Mouse (Mus musculus) frontal cortex, adult 2 months (tissue): ENCODE measurements around the gene Pim3. TPM values are rescaled to one million over a fixed set of nuclear protein-coding genes. Genes with fewer than 3 reads are reported as not detected.

Experiments used
- DNase-seq, 2 experiments: peaks; one replicate each; pipeline ENCODE4 v3.0.0; 2022; ENCODE audit warnings: low spot score in 1 of 2; ENCODE audit errors: extremely low spot score in 1 of 2
- polyA plus RNA-seq: library from polyadenylated mRNA; depleted of rRNA; stranded (reverse); fragments of >200 nt; gene quantifications from 2 replicates; pipeline ENCODE4 v1.2.3, GENCODE M21; 2012

Gene Pim3
- polyA plus RNA-seq, 1 experiment, result 13.6 TPM

DNA sequence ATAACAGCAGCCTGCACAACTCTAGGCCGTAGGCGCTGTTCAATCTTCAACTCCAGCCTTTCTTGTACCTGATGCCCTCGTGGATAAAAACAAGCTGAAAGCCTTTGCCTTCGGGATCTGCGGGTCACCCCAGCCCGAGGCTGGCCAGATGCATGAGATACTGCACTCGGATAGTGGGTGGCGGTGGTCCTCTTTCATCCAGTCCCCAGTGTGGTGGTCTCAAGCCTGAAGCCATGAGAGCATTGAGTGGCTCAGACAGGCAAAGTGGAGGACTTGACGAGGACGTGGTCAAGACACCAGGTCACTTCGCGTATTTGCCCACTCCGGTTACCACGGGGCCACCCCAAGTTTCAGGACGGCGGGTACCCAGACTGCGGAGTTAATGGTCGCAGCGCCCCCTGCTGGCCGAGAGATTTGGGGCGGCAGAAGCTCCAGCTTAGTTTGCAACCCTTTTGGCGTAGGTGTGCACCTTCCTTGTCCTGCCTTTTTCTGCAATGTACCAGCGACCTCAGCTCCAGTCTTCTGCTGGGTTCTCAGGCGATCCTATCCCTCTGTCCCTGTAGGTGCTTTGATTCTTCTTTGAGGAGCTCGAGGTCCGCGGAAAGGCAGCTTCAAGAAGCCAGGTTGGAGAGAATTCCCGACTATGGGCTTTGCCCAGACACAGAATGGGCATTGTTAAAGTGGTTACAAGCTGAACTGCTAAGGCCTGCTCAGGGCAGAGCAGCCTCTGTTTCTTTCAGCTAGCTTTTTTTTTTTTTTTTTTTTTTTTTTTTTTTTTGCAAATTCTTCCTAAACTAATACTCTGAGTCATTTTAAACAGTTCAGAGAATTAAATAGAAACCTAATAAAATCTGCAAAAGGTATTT lies 14.4 kb downstream of the Pim3 start:
- peak in 1 of 2 experiments; percentile 85 for DNase-seq

DNA sequence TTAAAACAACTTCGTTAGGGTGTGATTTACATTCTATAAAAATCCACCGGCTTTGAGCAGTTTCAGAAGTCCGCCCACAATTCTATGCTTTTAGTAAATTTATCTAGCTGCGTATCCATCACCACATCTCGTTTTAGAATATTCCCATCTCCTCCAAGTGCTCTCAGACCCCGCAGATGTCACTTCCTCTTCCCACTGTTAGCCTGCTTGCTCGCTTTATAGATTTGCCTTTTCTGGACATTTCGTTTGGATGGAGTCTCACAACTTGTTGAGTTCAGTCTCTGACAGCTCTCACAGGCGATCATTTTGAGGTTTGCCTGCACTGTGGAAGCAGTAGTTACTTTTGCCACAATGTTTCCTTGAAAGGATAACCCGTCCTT lies 15.0 kb downstream of the Pim3 start:
- peak in 1 of 2 experiments; percentile 57 for DNase-seq

DNA sequence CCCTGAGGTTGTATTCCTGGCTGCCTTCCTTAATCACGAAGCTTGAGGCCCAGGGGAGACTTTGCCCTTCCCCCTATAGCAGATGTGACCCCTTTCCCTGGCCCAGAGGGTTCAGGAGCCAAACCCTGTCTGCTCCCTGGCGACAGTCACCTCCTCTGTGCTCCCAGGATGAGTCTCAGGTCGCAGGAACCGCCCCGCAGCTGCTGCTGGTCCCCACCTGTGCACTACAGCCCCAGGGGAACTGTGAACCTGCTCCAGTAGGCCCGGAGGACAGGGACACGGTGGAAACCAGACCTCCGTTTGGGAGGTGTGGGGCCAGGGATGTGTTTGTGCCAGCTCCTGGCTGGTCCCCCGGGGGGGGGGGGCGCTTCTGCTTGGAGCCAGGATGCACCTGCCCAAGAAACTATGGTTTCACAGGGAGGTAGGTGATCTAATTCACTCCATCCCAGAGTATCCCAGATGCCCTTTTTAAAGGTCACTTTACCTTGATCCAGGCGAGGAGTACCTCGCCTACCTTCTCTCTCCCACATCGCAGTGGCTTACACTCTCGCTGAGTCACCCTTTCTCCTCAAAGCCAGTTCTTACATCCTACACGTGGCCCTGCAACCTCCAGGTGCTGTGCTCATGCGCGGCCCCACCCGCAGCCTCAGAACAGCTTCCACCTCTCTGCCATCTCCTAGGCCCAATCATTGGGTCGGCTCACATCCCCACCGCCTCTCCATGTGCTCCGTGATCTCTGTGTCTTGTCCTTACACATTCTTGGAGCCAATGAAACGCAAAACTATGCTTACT lies 19.5 kb downstream of the Pim3 start:
- DNase-seq, result no peak

DNA sequence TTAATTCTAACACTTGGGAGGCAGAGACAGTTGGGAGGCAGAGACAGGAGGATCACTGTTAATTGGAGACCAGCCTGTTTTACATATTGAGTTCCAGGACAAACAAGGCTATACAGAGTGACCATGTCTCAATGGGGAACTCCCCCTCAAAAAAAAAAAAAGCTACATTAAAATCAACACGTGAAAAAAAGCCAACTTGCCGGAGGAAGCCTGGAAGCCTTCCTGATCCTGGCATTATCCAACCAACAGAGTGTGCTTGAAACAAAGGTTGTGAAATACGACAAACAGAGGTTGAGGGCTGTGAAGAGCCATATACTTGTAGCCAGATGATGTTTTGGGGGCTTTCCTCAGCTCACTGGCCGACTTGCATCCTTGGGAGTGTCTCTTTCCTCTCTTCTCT lies 20.9 kb downstream of the Pim3 start:
- DNase-seq, result no peak

DNA sequence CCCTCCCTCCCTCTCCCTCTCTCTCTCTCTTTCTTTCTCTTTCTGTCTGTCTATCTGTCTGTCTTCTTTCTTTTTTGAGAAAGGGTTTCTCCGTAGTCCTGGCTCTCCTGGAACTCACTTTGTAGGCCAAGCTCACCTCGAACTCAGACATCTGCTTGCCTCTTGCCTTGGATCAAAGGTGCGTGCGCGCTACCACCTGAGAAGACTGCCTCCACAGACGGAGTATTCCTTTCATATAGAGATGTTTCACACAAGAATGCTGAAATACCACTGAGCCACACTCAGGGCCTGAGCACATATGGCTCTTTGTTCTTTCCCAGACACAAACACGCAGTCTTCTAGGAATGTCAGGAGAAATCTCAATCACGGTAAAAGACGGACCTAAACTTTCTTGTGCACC lies 21.4 kb downstream of the Pim3 start:
- no peak for DNase-seq

DNA sequence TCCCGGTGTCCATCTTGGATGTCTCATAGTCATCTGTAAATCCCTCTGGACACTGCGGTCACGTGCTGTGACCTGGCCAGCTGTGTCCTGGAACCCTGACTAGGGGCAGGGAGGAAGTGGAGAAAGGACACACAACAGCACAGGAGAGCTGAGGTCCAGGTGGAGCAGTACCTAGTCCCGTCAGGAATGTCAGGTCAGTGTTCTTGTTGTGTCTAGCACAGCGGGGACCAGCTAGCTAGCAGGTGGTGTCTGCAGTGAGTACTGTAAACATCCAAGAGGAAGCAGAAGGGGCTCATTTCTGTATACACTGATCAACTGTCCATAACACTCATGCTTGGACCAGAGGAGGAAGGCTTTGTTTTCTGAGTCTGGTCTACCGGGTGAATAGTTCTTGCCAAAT lies 23.4 kb downstream of the Pim3 start:
- no peak for DNase-seq

DNA sequence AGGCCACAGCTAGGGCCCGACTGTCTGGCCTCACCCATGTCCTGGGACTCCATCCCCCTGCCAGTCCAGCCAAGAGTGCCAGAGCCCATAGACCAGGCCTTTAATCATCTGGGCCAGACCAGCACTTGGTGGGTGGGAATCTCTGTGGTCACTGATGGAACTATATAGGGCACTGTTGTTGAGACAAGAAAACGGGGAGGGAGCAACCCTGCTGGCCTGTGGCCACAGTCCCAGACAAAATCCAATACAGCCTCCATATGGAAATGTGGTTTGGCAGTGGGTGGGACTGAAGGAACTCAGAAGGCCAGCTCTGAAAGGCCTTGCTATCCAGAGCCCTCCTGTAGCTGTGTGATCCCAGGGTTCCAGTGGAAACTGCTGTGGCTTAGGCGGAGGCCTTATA lies 27.0 kb downstream of the Pim3 start:
- DNase-seq, result no peak

DNA sequence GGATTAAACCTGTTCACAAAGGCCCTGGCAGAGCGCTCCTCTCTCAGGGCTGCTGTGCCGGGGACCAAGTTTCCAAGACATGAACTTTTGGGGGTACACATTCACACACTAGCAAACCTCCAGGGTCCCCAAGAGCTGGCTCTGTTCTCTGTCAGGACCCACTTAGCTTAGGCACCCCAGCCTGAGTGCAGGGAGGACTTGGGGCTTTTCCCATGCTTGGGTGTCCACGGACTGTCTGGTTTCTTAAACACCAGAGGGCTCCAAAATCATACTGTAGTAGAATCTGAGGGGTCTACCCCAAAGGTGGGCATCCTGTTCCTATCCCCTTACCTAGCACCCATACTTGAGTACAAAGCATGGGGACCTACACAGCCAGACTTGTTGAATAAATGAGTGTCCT lies 28.0 kb downstream of the Pim3 start:
- no peak for DNase-seq

DNA sequence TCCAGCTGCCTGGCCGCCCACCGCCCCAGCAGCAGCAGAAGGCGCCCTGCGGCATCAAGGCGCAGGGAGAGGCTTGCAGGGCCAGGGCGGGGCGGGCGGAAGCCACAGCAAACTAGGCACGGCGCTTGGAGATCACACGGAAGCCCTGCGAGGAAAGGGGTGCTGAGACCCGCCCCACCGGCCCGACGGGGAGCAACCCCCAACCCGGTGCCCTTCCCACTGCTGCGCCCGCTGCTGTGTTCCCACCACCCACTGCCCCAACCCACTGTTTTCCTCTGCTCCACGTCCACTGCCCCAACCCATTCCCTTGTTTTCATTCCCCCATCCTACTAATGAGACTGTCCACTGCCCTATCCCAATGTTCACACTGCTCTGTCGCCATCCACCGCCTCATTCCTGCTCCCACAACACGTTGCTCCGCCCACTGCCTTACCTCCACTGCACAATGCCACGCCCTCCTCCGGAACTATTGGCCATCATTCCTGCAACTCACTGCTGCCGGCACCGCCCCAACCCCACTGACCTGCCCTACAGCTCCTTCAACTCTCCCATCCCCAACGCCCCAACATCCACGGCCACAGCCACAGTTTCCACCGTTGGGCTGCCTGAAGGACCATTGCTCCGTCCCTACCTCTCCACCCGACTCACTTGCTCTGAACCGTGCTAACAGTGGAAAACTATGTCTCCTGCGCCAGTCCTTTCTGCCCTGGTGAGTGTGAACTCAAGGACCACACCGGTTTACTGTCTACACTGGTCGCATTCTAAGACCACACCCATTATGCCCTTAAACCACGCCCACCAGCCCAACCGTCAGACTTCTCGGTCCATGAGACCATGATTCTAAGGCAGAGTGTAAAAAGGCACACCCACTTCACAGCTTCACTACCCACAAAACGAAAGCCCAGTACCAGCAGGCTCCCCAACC lies 29.0 kb downstream of the Pim3 start:
- peak; percentile 56 to 79 for DNase-seq

DNA sequence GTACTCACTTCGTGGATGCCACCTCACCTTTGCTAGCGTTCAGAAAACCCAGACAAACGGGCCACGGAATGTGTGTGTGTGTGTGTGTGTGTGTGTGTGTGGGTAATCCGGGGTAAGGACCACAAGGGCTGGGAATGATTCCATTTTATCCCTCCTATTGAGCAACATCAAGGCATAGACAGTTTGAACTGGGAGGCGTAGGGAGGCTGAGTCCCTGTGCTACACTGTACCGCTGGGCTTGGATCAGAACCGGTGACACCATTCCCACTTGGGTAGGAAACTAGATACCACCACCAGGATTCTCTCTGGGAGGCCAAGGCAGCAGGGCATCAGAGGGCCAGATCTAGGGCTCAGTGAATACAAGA lies 29.7 kb downstream of the Pim3 start:
- DNase-seq, result no peak

DNA sequence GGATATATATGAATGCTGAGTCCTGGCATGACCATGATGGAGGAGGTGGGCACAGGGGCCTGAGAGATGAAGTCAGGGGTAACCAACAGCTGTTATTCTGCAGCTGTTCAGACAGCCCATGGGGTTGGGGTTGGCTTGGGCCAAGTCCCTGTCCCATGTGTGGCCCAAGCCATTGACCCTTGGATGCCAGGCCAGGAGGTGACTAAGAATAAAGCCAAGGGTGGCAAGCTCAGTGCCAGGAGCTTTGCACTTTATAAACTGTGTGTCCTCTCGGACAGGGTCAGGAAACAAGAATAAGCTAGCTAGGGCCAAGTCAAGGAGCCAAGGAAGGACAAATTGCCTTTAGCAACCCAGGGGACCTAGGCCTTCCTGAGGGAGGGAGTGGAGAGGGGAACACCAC lies 30.3 kb downstream of the Pim3 start:
- no peak for DNase-seq

DNA sequence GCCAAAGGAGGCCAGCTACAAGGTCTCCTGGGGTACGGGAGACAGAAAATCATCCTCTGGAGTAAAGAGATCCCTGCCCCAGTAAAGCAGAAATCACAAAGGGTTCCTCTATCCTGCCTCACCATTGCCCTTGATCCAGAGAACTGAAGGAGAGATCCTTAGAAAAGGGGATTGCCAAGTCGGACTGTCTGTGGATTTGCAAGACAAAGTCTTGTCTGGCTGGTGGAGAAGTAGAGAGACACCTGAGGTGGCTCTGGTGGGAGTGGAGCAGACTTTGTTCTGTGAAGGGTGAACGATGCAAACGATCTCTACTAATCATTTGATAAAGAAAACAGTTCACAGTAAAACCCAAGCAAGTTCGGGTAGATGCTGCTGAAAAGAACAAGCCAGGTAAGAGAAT lies 30.9 kb downstream of the Pim3 start:
- DNase-seq, result no peak

DNA sequence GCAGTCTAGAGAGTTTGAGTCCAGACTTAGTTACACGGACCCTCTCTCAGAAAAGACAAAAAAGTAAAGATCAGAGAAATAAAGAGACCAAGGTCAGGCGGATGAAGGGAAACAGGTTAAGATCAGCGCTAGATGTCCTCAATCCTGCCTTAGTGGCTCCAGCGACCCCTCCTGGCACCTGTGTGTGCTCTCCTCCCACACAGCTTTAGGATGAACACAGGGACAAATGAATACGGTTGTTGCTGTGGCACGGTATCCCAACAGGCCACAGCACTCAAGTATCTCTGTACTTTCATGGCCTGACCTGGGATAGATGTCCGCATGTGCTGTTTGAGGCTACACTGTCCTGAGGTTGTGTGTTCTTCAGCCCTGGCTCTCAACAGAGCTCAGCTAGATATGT lies 33.1 kb downstream of the Pim3 start:
- DNase-seq, result no peak

DNA sequence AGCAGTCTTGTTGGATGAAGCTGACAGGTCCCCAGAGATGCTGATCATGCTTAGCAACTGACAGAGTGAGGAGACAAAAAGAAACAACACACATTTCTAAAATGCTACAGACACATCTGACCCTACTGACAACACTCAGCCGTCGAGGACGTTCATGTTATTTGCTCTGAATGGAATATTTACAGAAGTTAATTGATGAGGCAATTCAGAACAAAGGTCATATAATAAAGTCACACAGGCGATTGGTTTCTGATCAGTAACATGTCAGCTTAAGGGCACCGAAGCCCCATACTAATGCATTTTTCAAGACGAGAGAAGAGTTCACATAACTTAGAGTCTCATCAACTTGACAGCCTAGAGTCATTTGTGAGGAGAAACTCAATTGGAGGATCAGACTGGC lies 33.9 kb downstream of the Pim3 start:
- DNase-seq, result no peak

DNA sequence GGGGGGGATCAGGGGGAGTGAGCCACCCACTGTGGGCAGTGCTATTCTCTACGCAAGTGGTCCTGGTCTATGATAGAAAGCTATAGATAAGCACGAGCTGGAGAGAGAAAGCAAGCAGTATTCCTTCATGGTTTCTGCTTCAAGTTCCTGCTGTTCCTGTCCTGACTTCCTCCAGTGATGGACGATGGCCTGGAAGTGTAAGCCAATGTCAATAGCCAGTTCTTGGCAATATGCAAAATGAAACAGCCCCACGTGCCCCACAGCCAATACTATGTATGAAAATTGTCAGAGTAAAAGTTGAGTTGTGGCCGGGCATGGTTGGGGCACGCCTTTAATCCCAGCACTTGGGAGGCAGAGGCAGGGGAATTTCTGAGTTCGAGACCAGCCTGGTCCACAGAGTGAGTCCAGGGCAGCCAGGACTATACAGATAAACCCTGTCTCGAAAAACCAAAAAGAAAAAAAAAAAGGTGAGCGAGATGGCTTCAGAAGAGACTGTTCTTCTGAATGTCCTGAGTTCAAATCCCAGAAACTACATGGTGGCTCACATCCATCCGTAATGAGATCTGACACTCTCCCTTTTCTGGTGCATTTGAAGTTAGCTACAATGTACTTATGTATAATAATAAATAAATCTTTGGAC lies 34.5 kb downstream of the Pim3 start:
- DNase-seq, result no peak

DNA sequence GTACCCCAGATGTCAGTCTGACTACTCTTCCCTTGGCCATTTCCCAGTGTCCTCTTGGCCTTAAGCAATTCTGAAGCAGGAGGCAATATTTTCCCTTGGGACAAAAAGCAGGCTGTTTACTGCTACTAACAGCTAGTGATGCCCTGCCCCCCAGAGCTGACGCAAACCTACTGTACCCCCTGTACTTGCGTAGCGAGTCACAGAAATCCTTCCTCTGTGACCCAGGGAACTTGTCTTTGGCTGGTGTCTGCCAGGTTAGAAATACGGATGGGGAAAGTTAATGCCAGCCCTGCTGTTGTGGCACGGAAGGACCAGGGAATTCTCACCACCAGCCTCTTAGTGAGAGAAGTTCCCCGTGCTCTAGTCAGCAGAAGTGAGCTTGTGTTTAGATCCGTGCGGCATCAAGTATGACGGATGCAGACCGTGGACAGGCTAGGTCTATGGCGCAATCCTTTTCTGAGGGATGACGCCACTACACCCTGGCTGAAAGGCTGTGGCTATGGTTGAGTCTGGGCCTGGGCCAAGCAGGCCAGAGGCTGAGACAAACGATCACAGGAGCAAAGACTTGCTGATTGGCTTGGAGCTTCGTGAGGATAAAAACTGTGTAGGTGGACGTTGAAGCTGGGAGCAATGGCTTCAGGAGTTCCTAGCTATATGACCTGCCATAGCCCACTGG lies 40.4 kb downstream of the Pim3 start:
- DNase-seq, result no peak

DNA sequence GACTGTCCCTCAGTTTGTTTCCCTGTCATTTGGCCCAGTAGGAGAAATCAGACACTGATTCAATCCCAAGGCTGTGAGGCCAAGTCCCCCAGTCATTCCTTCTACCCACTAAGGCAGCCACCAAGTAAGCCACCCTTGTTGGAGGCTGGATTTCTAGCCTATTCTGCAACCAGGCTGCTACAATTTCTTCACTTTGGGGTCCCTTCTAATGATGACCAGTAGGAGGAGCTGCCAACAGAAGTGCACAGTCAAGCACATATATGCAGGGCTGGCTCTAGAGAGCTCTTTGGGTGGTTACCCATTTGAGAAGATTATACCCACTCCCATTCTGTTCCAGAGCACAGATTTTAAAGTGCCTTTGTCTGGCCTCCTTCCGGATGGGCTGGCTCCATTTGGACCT lies 41.1 kb downstream of the Pim3 start:
- no peak for DNase-seq

DNA sequence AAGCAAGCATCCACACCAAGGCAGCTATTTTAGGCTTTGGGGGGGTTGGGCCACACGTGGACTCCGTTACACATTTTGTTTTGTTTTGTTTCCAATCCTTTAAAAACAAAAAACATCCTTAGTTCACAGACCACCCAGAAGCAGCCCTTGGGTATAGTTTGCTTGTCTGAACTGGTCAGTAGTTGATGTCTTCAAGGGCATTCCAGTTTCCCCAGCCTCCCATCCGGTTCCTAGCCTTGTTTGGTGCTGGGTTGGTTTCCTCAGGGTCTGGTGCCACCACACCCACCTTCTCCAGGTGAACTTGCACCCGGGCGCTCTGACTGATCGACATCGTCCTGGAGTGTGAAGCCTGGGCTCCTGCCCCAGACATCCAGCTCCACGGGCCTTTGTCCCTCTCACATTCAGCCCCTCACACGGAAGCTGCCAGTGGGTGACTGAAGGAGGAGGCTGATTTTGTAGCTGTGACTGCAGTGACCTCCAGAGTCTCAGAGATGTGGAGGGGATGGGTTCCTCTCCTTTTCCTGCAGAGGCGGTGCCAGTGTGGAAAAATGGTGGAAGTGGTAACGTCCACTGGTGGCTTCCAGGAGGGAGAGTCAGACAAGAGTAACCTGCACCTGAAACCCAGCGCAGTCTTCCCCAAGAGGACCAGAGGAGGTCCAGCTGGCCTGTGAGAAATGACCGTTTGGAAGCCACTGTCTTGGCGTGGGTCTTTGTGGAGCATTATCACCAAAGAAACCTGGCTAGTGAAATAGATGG lies 42.2 kb downstream of the Pim3 start:
- no peak for DNase-seq

DNA sequence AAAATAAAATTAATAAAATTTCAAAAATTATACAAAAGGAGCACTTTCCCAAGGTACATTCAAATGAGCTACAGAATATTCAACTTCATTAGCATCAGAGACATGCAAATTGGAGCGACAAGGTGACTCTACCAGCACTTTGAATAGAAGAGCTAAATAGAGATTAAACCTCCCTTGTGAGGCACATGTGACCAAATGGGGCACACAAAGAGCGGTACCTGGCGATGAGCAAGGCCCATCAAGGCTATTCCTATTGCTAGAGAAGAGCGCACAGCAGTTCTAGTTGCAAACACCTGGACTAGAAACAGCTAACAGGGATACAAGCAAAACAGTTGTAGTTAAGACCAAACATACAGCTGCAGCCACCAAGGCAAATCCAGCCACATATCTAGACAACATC lies 44.4 kb downstream of the Pim3 start:
- no peak for DNase-seq
